Mouse (Mus musculus): ENCODE results near the gene Tmem88b. TPM values are rescaled to one million over a fixed set of nuclear protein-coding genes. Genes with fewer than 3 reads are reported as not detected.
"Not testable (repeated sequence)": the region's sequence is repeated elsewhere in the genome, so short reads cannot be mapped to it uniquely, and the experiment has no call there.

Gene Tmem88b
- total RNA-seq, 2 experiments from 2014 or later: 0.54 to 1.4 TPM

DNA sequence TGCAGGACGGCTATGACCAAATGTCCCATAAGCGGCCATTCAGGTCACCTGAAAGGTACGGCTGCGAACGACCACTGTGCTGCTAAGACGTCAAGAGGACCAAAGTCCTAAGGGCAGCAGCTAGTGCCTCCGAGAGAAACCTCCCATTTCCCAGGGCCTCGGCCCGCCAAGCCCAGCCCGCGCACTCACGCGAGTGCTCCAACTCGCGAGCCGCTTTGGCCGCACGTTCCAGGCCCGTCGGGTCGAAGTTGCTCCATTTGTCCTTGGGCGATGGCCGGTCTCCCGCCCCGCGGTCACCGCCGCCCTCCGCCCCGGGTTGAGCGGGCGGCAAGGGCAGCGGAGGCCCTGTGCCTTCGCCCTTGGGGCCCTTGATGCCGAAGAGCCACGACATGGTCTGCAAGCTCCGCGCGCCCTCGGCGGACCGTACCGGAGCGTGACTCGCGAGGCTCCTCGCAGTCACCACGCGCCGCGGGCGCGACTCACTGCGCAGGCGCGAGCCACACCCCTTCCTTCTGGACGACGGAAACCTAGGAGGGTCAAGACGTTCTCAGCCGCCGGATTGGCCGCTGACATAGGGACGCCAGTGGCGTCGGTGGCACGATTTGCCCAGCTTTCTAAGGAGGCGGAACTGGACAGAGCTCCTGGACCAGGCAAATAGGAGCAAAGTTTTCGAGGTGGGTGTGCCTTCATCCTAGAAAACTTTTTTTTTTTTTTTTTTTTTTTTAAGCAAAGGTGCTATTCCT lies 24.9 kb downstream of the Tmem88b start, which contains the start of gene Atad3a:
Atad3a (minus strand) TSS at position 481 of the 743 bp plus-strand sequence.
- DNase-seq: peak; percentile 98

DNA sequence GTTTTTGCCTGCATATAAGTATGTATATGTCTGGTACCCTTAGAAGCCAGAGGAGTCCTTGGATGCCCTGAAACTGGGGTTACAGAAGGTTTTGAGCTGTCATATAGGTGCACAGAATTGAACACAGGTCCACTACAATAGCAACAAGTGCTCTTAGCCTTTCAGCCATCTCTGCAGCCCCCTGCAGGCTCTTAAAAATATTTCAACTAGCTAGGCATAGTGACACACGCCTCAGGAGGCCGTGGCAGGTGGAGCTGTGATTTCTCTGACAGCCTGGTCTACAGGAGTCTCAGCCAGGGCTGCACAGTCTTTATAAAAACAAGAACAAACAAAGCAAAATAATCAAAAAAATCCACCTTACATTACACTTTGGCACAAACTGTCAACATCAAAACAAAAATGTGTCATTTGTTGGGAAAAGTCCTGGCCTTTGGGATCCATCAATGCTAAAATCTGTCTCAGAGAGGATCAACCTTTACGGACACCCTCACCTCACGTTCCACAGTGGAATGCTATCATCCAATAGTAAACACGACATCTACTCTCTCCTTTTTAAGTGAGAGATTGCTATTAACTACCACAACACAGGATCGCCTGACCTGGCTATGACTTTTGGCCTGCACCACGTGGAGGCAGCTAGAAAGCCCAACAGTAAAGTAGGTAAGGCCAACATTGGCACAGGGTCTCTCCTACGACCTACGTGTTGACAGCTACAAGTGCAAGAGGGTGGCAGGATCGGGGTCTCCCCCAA lies 25.6 kb downstream of the Tmem88b start:
- no peak for DNase-seq

DNA sequence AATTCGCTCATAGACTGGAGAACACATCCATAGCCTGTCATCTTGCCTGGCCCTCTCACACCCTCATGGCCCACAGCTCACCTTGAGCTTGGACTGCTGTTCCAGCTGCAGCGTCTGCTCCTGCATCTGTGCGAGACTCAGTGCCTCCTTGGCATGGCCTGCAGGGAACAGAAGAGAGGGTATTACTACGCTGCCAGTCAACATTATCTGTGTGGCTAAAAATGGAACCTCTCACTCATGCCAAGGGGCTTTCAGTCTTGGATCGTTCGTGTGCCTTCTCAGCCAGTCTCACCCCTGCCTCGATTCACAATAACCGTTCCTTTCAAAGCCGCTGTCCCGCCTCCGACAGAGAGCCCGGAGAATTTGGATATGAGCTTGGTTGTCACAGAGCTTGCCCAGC lies 28.7 kb downstream of the Tmem88b start:
- no peak for DNase-seq

DNA sequence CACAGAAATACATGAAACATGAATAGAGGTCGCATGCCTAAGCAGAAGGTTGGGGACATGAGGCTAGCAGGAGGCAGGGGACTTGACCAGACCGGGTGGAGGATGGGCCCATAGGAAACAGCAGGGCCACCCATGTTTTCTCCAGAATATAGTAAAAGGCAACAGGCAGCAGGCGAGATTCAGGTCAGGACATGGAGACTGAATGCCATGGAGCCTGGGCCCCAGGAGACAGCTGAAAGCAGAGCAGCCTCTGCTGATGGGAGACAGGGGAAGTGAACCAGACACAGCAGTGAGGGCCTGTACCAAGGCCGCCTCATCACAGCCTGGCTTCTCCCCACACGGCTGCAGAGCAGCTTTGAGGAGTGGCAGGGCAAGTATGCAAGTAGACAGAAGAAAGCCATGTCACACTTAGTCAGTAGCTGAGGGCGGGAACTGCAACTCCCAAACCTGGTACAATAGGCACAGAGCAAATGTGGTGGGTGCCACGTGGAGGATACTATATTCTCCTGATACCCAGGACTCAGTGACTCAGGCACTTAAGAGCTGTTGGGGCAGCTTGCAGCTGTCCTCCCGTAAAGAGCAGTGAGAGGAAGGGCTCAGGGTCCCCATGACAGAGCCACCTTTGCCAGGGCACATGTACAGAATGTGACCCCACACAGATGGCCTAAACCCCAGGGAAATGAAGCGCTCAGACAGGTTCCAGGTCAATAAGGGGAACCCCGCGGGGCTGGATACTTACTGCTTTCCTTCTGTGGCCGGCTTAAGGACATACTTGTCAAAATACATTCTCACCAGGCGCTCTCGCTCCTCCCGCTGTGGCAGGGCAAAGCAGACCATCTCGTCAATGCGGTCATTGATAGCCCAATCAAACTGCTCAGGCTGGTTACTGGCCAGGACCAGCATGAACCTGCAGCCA lies 38.8 kb downstream of the Tmem88b start:
- DNase-seq: no peak

DNA sequence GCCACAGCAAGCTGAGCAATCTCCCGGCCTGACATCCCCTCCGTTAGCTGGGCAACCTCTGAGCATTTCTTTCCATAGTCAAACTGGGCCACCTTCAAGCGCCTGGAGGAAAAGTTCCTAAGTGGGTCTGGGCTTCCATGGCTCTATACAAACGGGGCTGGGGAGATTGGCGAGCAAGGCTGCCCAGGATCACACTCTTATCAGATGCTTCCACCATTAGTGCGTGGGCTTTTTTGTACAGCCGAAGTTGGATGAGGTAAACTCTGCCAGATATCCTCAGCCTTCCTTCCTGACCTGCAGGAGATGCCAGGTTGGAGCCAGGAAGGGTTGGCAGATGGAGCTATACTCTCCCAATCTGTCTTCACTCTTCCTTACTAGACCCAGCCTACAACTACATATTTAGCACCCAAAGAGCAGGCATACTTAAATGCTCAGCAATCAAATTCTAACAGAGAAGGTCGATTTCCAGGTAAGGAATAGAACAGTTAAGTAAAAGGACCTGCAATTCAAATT lies 39.6 kb downstream of the Tmem88b start:
- DNase-seq: no peak

DNA sequence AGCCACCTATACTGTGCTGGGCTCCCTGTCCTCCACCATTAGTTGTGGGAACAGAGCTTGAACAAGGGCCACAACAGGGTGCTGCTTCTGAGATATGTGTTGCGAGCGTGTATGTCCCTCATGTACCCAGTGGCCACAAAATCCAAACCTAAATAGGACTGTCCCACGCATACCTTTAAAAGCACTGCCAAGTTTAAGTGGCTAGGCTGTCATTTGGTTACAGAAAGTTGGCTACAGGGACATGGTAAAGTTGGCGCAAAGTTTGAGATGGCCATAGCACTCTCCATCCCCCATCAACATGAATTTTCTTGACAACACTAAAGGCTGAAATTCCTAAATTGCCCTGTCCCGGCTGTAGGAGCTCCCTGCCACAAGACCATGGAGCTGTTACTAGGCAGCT lies 40.5 kb downstream of the Tmem88b start:
- no peak for DNase-seq

DNA sequence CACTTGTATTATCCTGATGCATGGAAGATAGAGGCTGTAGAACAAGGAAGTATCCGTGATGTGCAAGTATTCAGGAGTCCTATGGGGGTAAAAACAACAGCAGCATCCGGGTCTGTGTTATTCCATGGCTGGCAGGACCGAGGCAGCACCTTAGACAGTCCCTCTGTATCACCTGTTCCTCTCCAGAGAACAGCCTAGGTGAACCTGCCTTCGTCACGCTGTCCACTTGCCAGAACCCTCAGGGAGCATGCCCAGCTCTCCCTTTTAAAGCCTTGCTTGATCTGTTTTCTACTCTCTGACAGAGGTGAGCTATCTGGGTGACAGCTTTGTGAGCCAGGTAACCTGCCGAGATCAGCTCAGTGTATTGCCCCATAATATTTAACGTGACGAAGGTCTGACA lies 41.2 kb downstream of the Tmem88b start:
- no peak for DNase-seq

DNA sequence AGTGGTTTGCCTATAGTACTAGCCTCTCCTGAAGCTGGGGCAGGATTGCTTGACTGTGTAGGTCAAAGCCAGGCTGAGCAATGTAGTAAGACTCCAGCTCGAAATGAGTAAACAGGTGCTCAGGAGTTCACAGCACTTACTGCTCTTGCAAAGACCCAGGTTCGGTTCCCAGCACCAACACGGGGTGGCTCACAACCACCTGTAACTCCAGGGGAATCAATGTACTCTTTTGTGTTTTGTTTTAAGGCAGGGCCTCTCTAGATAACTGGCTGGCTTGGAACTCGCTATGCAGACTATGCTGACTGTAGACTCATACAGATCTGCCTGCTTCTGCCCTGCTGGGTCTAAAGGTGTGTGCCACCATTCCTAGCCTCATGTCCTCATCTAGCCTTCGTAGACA lies 43.0 kb downstream of the Tmem88b start:
- DNase-seq: no peak

DNA sequence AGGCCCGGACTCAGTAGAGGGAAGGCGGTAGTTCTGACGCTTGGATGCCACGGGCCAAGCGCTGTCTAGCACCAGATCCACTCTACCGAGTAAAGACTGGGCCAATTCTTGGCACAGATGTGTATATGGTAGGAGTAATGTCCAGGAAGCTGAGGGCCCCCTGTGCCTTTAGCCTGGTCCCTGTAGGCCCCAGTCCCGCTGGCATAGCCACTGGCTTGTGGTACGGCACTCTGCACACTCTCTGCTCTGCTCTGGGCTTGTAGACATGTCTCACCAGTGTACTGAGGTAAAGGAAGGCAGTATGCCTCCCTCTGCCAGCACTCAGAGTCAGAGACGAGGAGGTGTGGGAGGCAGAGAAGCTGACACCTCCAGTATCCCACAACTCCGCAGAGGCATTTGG lies 45.0 kb downstream of the Tmem88b start:
- DNase-seq: not testable (repeated sequence)

DNA sequence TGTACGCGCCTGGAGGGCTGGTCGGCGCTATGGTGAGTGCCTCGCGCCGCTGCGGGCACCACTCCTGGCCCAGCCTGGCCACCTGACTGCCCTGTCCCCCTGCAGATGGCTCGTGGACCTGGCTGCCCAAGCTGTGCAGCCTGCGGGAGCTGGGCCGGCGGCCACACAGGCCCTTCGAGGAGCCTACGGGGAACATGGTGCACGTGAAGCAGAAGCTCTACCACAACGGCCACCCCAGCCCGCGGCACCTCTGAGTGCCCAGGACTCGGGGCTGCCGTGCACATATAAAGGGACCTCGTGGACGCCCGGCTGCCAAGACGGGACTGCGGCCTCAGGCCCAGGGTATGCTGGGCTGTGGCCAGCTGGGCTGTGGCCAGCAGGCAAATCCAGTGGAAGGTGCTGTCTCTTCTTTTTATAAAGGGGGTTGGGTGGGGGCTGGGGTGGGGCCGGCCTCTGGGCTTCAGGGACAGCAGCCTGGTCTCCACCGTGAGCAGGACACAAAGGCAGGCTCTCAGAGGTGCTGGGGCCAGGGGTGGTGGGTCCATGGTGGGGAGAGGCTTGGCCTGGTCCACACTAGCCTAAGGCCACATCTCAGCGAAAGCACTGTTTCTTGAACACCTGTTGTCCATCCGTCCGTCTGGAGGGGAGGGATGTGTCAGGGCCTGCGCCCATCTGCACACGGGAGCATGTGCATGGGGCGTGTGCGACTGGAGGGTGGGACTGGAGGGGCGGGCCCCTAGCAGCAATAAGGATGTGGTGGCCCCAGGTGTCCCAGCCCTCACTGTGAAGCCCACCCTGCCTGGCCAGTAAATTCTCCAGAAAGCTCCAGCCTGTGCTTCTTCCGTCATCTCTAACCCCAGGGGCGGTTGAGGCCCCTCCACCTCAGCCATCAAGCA lies 45.7 kb downstream of the Tmem88b start:
- peak; percentile 47 for DNase-seq

DNA sequence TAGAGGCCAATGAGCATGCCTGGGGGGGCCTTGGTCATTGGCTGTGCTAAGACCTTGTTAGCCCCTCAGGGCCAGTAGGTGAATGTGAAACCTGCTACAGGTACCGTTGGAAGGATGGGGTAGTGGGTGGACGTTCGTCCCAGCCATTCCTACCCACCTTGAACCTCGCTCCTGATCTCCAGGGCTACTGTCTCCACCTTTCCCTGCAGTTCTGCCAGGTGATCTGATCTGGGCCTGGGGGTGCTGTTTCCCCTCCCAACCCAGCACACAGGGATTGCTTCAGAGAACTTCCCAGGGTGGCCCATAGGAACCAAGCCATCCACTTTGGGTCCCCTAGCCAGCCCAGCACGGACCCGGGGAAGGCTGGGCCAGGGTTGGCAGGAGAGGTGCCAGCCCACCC lies 46.5 kb downstream of the Tmem88b start:
- DNase-seq: no peak

DNA sequence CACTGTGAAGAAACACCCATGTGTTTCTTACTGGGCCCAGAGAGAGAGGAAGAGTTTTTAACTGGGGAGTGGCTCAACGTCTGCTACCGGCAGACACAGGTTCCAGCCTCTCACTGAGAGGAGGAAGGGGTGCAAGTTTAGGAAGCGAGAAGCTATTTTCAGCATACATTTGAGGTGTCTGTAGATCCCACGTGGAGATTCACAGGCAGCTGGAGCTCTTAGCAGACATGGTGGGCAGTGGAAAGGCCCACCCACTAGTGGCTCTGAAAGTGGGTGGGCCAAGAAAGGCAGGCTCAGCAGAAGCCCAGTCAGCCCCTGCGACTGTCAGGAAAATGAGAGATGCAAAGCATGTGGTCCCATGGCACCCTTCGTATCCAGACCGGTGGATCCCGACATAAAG lies 47.4 kb downstream of the Tmem88b start:
- DNase-seq: no peak

DNA sequence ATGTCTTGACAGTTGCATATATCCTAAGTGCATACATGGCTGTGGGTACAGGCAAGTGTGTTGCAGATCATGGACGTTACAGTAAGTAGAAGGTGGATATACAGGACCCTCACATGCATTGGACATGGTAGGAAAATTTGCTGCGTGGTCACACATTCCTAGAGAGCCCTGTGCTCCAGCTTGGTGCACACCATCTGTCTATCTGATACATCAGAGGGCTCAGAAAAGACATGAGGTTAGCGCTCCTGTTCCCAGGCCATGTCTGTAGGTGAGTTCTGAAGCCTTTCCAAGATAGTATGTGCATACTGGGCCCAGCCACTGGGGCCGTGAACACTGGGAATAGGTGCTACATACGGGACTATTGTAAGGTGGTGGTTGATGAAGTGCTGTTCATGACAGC lies 49.3 kb downstream of the Tmem88b start:
- no peak for DNase-seq

DNA sequence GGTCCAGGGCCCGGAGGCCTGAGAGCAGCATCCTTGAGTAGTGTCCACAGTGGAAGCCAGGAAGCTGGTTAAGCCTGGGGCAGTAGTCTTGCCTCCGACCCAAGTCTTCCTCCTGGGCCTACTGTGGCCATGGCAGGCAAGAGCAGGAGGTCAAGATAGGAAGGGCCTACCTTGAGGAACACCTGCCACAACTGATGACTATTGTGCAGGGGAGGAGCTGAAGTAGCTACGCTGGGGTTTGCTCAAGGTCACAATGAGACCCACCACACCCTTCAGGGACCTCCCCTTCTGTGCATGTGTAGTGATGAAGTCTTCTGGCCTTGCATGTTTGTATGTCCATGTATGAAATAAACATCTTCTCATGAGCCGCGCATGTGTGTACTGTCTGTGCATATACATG lies 49.9 kb downstream of the Tmem88b start:
- DNase-seq: no peak

DNA sequence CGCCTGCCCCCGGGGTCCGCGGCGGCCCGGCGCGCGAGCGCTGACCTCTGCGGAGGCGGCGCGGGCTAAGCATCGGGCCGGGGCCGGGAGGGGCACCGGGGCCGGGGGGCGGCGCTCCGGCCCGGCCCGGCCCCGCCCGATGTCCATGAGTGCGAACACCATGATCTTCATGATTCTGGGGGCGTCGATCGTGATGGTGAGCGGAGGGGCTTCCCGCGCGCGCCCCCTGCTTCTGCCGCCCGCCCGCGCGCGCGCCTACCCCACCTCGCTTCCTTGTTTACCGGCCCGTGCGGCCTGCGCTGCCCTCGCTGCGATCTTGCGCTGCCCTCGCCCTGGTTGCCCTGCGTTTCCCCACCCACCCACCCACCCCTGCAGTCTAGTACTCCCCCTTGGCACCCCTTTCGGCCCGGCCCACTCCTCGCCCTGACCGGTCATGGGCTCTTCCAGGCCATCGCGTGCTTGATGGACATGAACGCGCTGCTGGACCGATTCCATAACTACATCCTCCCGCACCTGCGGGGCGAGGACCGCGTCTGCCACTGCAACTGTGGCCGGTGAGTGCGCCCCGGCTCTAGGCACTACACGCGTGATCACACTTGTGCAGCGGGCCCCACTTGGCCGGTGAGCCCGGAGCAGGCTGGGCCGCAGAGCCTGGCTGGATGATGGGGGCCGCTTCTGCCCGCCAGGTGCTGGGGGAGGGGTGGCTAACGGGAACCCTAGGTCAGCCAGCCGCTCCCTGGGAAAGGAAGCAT lies 50.5 kb downstream of the Tmem88b start:
- peak; percentile 41 for DNase-seq

DNA sequence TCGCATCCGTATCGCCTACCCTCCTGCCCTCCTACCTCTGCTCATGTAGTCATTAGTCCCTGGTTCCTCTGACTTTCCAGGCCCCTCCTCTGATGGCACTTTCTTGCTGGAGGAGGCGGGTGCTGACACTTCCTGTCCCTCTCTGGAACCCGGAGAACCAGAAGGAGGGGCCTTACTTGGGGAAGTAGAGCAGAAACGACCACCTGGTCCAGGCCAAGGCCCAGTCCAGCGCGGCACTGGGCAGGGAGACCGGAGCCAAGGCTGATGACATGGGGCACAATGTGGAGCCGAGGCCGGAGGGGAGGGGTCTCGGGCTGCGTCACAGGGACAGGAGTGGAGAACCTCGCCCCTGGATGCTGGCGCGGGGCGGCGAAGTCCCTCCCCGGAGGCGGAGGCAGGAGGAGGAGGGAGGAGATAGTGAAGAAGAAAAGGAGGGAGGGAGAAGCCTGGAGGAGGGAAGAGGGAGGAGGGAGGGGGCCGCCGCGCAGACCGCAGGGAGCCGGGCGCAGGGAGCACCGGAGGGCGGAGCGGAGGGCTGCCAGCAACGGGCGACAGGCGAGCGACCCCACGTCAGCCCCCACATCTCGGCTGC lies 51.2 kb downstream of the Tmem88b start, which contains the start of gene Tmem240:
Tmem240 (plus strand) TSS at position 451 of the 592 bp plus-strand sequence.
- DNase-seq: peak; percentile 92

DNA sequence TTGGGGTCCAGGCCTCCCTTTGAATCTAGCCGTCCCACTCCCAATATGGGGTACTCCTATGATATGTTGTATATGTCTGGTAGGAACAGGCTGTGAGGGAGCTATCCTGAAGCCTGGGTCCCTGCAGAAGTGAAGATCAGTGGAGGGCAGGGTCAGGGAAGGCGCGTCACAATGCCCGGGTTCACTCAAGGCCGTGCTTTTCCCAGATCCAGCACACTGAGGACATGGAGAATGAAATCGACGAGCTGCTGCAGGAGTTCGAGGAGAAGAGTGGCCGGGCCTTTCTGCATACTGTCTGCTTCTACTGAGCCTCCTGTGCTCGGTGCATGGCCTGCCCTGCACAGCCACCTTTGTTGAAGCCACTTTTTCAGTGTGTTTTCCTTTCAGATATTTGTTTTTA lies 52.4 kb downstream of the Tmem88b start:
- peak; percentile 28 for DNase-seq
